Mouse (Mus musculus) ES-Bruce4 (cell line): ENCODE data around the gene Vmn2r96. TPM values are rescaled to one million over a fixed set of nuclear protein-coding genes. Genes with fewer than 3 reads are reported as not detected.

Experiments used
- H3K27ac ChIP-seq: 2 replicates; pipeline ENCODE4 v1.5.1; 2012; ENCODE audit warnings: low read length, inconsistent platforms; ENCODE audit not compliant: insufficient read depth
- H3K27me3 ChIP-seq: 2 replicates; pipeline ENCODE4 v1.6.1; 2012; ENCODE audit warnings: mild to moderate bottlenecking, low read length, inconsistent platforms; ENCODE audit not compliant: control insufficient read depth, poor library complexity, insufficient read depth, severe bottlenecking
- H3K36me3 ChIP-seq: 2 replicates; pipeline ENCODE4 v1.6.1; 2012; ENCODE audit warnings: inconsistent platforms, mild to moderate bottlenecking, low read length, moderate library complexity; ENCODE audit not compliant: control insufficient read depth, poor library complexity, insufficient read depth, severe bottlenecking
- H3K4me1 ChIP-seq: one replicate; pipeline ENCODE4 v1.8.1; 2011; ENCODE audit warnings: low read length; ENCODE audit not compliant: control insufficient read depth, insufficient read depth
- H3K4me3 ChIP-seq: 2 replicates; pipeline ENCODE4 v1.5.1; 2011; ENCODE audit warnings: low read depth, mild to moderate bottlenecking, low read length
- H3K9ac ChIP-seq: 2 replicates; pipeline ENCODE4 v1.6.1; 2012; ENCODE audit warnings: low read depth, mild to moderate bottlenecking, inconsistent platforms; ENCODE audit not compliant: poor library complexity, severe bottlenecking
- H3K9me3 ChIP-seq: replicated peaks from 2 replicates; pipeline ENCODE4 v1.6.1; 2012; ENCODE audit warnings: mild to moderate bottlenecking, low read length, inconsistent platforms; ENCODE audit not compliant: control insufficient read depth, poor library complexity, insufficient read depth, severe bottlenecking
- CTCF ChIP-seq: IDR thresholded peaks from one replicate; pipeline ENCODE4 v1.8.1; 2011; ENCODE audit warnings: low read depth, low read length
- EP300 ChIP-seq: IDR thresholded peaks from 2 replicates; pipeline ENCODE4 v1.6.1; 2011; ENCODE audit warnings: low read depth, low read length; ENCODE audit not compliant: insufficient read depth
- POLR2A ChIP-seq: IDR thresholded peaks from one replicate; pipeline ENCODE4 v1.8.1; 2011; ENCODE audit warnings: low read length; ENCODE audit not compliant: insufficient read depth
- polyA plus RNA-seq: library from polyadenylated mRNA; stranded (reverse); fragments of >200 nt; gene quantifications from 2 replicates; pipeline ENCODE4 v1.2.4, GENCODE M21; 2011; ENCODE audit warnings: low read depth; ENCODE audit not compliant: missing spikeins, insufficient read depth, insufficient read length

The Vmn2r96 gene
- polyA plus RNA-seq, 1 experiment = not detected

GRCm38 (mm10) chr17:18626532-18626931 is 53.6 kb downstream of the Vmn2r96 start:
- H3K27ac ChIP-seq = no peak overlapping the region
- no peak for TF ChIP-seq POLR2A
- TF ChIP-seq CTCF = no peak
- no peak for TF ChIP-seq EP300

More at GRCm38 (mm10) chr17:18626532-18626931, 53.6 kb downstream of the Vmn2r96 start:
- H3K9me3 ChIP-seq = no peaks in the 10 kb centered on the region
- H3K4me3 ChIP-seq = no peak overlapping the region
- no peaks in the 10 kb centered on the region for H3K27me3 ChIP-seq
- no peaks in the 10 kb centered on the region for H3K36me3 ChIP-seq
- no peak overlapping the region for H3K9ac ChIP-seq
- H3K4me1 ChIP-seq = no peaks in the 10 kb centered on the region

Other genes starting within 250 kb of the Vmn2r96 start
- gene Vmn2r95, start 149.1 kb upstream of the Vmn2r96 start, polyA plus RNA-seq = not detected in 2 replicates